Mouse (Mus musculus): ENCODE measurements at regions not wholly inside any gene's neighbourhood (a gene's known extent, or its start where the extent isn't known, plus 50 kb on each side); places are given as distances from the start of the nearest gene placed in this dataset.

- peak; percentile 56 for DNase-seq (ENCODE audit: low read depth, low spot score)
These were observed 786.6 kb upstream of the Celf2 start for GRCm38 (mm10) chr2:8296001-8296400.

DNA sequence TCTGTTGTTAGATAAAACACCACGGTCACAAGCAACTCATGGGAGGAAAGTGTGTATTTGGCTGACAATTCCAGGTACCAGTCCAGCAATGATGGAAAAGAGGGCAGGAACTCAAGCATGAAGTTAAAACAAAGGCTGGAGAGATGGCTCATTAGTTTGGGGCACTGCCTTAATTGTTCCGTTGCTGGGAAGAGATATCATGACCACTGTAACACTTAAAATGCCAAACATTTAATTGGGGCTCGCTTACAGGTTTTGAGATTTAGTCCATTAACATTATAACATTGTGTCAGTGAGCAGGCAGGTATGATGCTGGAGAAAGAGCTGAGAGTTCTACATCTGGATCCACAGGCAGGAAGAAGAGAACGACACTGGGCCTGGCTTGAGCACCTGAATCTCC is 782.0 kb upstream of the Celf2 start:
- DNase-seq (ENCODE audit: low read depth, low spot score): no peak

GRCm38 (mm10) chr2:8287403-8287802 is 778.0 kb upstream of the Celf2 start:
- no peak for DNase-seq (ENCODE audit: low read depth, low spot score)

GRCm38 (mm10) chr2:8276127-8276773 is 766.9 kb upstream of the Celf2 start:
- DNase-seq (ENCODE audit: low read depth, low spot score): peak; percentile 74
